8 mouse cellular contexts compared by ENCODE assay signal in genomic region chr5:35975681-35976080, GRCm38 (mm10).
DNase-seq lines count a peak whose midpoint lies in the region; ATAC-seq and TF ChIP-seq lines count a peak whose summit lies in the region.

No protein-coding gene starts in this region.

- no peak overlapping the region for H3K4me2 ChIP-seq in forebrain, embryonic 14.5 days (ENCODE audit: low read length)
- H3K4me2 ChIP-seq in intestine, embryonic 14.5 days (ENCODE audit: low read length): no peak overlapping the region

- no peaks in the 10 kb centered on the region for H3K4me1 ChIP-seq in forebrain, embryonic 14.5 days (ENCODE audit: control insufficient read depth, insufficient read depth, low read length)
- peaks cover 23% of the 10 kb centered on the region for H3K4me1 ChIP-seq in intestine, embryonic 14.5 days (replicated peaks; ENCODE audit: control insufficient read depth, insufficient read depth, low read length)
- H3K4me1 ChIP-seq in lung, adult 2 months (ENCODE audit: control insufficient read depth, insufficient read depth, low read length): peaks cover 6% of the 10 kb centered on the region

- peak; percentile 80 for ATAC-seq in forebrain, embryonic 14.5 days
- no peak for ATAC-seq in intestine, embryonic 14.5 days (replicated peaks; ENCODE audit: low FRiP score, low TSS enrichment, low read depth)

- no peaks in the 10 kb centered on the region for H3K9me3 ChIP-seq in forebrain, embryonic 14.5 days (replicated peaks; ENCODE audit: control insufficient read depth, low read length)
- no peaks in the 10 kb centered on the region for H3K9me3 ChIP-seq in intestine, embryonic 14.5 days (ENCODE audit: control insufficient read depth, low read length)

- no peak overlapping the region for H3K4me3 ChIP-seq in forebrain, embryonic 14.5 days (ENCODE audit: low read depth, low read length)
- no peak overlapping the region for H3K4me3 ChIP-seq in intestine, embryonic 14.5 days (ENCODE audit: low read depth, low read length)
- no peak overlapping the region for H3K4me3 ChIP-seq in lung, adult 2 months (replicated peaks; ENCODE audit: extremely low read depth, low read depth, low read length)

- no peak overlapping the region for H3K9ac ChIP-seq in forebrain, embryonic 14.5 days (ENCODE audit: low read length)
- H3K9ac ChIP-seq in intestine, embryonic 14.5 days (ENCODE audit: low read length): no peak overlapping the region

- 14% methylated on average over 5 of the region's 5 CpGs for WGBS in forebrain, embryonic 14.5 days
- 11% methylated on average over 5 of the region's 5 CpGs for WGBS in intestine, embryonic 14.5 days
- 8% methylated on average over 5 of the region's 5 CpGs for WGBS in lung, adult 2 months

- H3K36me3 ChIP-seq in forebrain, embryonic 14.5 days (ENCODE audit: control insufficient read depth, insufficient read depth, low read length): peaks cover 46% of the 10 kb centered on the region
- H3K36me3 ChIP-seq in intestine, embryonic 14.5 days (ENCODE audit: control insufficient read depth, insufficient read depth, low read length): peaks cover 41% of the 10 kb centered on the region

- no peak for TF ChIP-seq POLR2A in lung, adult 2 months (IDR thresholded peaks at IDR 0.05; ENCODE audit: borderline replicate concordance, extremely low read depth, low read depth, low read length)

- no peak overlapping the region for H3K27ac ChIP-seq in forebrain, embryonic 14.5 days (ENCODE audit: low read depth, low read length)
- no peak overlapping the region for H3K27ac ChIP-seq in intestine, embryonic 14.5 days (ENCODE audit: low read depth)

- DNase-seq in right cerebral cortex, postnatal 10 days (ENCODE audit: low spot score in 2 of 2): peak; percentile 68 to 82
- DNase-seq in right cerebral cortex, postnatal 36 days (ENCODE audit: low spot score in 2 of 2): no peak
- DNase-seq in c-Kit-positive CD71-positive TER-119-negative erythroid progenitor cells, embryonic 14.5 days (ENCODE audit: low read depth): peak; percentile 24
- peak; percentile 83 for DNase-seq in forebrain, embryonic 14.5 days (ENCODE audit: low spot score)
- DNase-seq in intestine, embryonic 14.5 days (ENCODE audit: low spot score): peak; percentile 87
- DNase-seq in lung, adult 2 months: peak; percentile 77
- peak; percentile 84 for DNase-seq in retina, embryonic 14.5 days (ENCODE audit: low spot score)
- DNase-seq in urinary bladder, adult 18-20 months (ENCODE audit: low spot score in 2 of 2): peak; percentile 36 to 55

- peak; percentile 92 for TF ChIP-seq CTCF in lung, adult 2 months (IDR thresholded peaks at IDR 0.05; ENCODE audit: insufficient read depth, low read length)

- no peaks in the 10 kb centered on the region for H3K27me3 ChIP-seq in forebrain, embryonic 14.5 days (replicated peaks; ENCODE audit: control insufficient read depth, insufficient read depth, low read length)
- no peaks in the 10 kb centered on the region for H3K27me3 ChIP-seq in intestine, embryonic 14.5 days (replicated peaks; ENCODE audit: control insufficient read depth, insufficient read depth, low read length)

Comparison
In these comparisons a context has a peak if more than half of its experiments do, and no peak if none do; other contexts are left out.
1. DNase-seq: peak in right cerebral cortex, postnatal 10 days (2 of 2), c-Kit-positive CD71-positive TER-119-negative erythroid progenitor cells, embryonic 14.5 days (single experiment), forebrain, embryonic 14.5 days (single experiment), intestine, embryonic 14.5 days (single experiment), lung, adult 2 months (single experiment), retina, embryonic 14.5 days (single experiment) and urinary bladder, adult 18-20 months (2 of 2); none in right cerebral cortex, postnatal 36 days (0 of 2).